Mouse (Mus musculus) monocyte, adult 5-6 weeks (primary cell): Measurements from ENCODE around the gene Tars2. TPM values are rescaled to one million over a fixed set of nuclear protein-coding genes. Genes with fewer than 3 reads are reported as not detected.
"Not testable (repeated sequence)": the region's sequence is repeated elsewhere in the genome, so short reads cannot be mapped to it uniquely, and the experiment has no call there.

ENCODE experiments used
- ATAC-seq: fragments of 153-309, 156-312 bp; replicated peaks from 2 replicates; pipeline ENCODE4 v1.8.0; 2017; ENCODE audit warnings: mild to moderate bottlenecking; ENCODE audit not compliant: low TSS enrichment, insufficient number of reproducible peaks, severe bottlenecking, poor library complexity, low FRiP score
- total RNA-seq: library from RNA; stranded (forward); fragments of 200-1000, 200-491, 200-594 nt; gene quantifications from 3 replicates; pipeline ENCODE4 v1.2.3, GENCODE M21; 2017

Gene Tars2
- total RNA-seq, 1 experiment from 2014 or later: 21.4 TPM

- no peak for ATAC-seq
These were observed 58.0 kb downstream of the Tars2 start for GRCm38 (mm10) chr3:95701877-95702540.

GRCm38 (mm10) chr3:95701085-95701484 lies 58.9 kb downstream of the Tars2 start:
- ATAC-seq: no peak

GRCm38 (mm10) chr3:95700233-95700681 lies 59.7 kb downstream of the Tars2 start:
- ATAC-seq: no peak

- ATAC-seq: no peak
These were observed 61.7 kb downstream of the Tars2 start for GRCm38 (mm10) chr3:95698286-95698685.

GRCm38 (mm10) chr3:95696360-95696759 lies 63.6 kb downstream of the Tars2 start:
- no peak for ATAC-seq

- no peak for ATAC-seq
These were observed 64.2 kb downstream of the Tars2 start for GRCm38 (mm10) chr3:95695796-95696195.

- no peak for ATAC-seq
These were observed 65.0 kb downstream of the Tars2 start for GRCm38 (mm10) chr3:95694808-95695703.

GRCm38 (mm10) chr3:95693821-95694807 lies 65.9 kb downstream of the Tars2 start:
- ATAC-seq: peak; percentile 82

GRCm38 (mm10) chr3:95692677-95693076 lies 67.3 kb downstream of the Tars2 start:
- no peak for ATAC-seq

GRCm38 (mm10) chr3:95690552-95690951 lies 69.5 kb downstream of the Tars2 start:
- ATAC-seq: not testable (repeated sequence)

Other genes starting within 250 kb of the Tars2 start
- 2,267 to 4,734 TPM (median 3,937 TPM) in 3 replicates for gene Ctss, start 233.4 kb downstream of the Tars2 start, total RNA-seq
- gene Hormad1, start 200.5 kb downstream of the Tars2 start, total RNA-seq: not detected in 3 replicates
- gene Golph3l, start 171.3 kb downstream of the Tars2 start, total RNA-seq: 26.6 to 53.1 TPM (median 29.7 TPM) in 3 replicates
- gene Ensa, start 135.2 kb downstream of the Tars2 start, total RNA-seq: 127 to 153 TPM (median 131 TPM) in 3 replicates
- gene Mcl1, start 101.4 kb downstream of the Tars2 start, total RNA-seq: 678 to 973 TPM (median 884 TPM) in 3 replicates
- 0.38 to 7.2 TPM (median 0.53 TPM) in 3 replicates for gene Adamtsl4, start 72.3 kb downstream of the Tars2 start, total RNA-seq
- 1.6 to 7.1 TPM in 2 of 3 replicates, not detected in the other for gene Ecm1, start 20.6 kb downstream of the Tars2 start, total RNA-seq
- gene Rprd2, start 58.7 kb upstream of the Tars2 start, total RNA-seq: 47.5 to 52.2 TPM (median 48.5 TPM) in 3 replicates
- 30.1 to 50.7 TPM (median 32.2 TPM) in 3 replicates for gene Prpf3, start 95.7 kb upstream of the Tars2 start, total RNA-seq
- gene Mrps21, start 111.3 kb upstream of the Tars2 start, total RNA-seq: 241 to 323 TPM (median 321 TPM) in 3 replicates
- gene Ciart, start 122.0 kb upstream of the Tars2 start, total RNA-seq: 6.4 to 16.6 TPM (median 10.2 TPM) in 3 replicates
- 148 to 259 TPM (median 230 TPM) in 3 replicates for gene BC028528, start 131.8 kb upstream of the Tars2 start, total RNA-seq
- gene Aph1a, start 133.8 kb upstream of the Tars2 start, total RNA-seq: 27.5 to 35.0 TPM (median 32.8 TPM) in 3 replicates
- not detected in 3 replicates for gene Car14, start 144.5 kb upstream of the Tars2 start, total RNA-seq
- 108 to 150 TPM (median 134 TPM) in 3 replicates for gene Anp32e, start 169.0 kb upstream of the Tars2 start, total RNA-seq
- gene Plekho1, start 235.8 kb upstream of the Tars2 start, total RNA-seq: 73.1 to 144 TPM (median 131 TPM) in 3 replicates